Mouse (Mus musculus): ENCODE data around the gene Mcts2.

GRCm38 (mm10) chr2:152734984-152735383 lies 48.1 kb downstream of the Mcts2 start:
- TF ChIP-seq POLR2A (IDR thresholded peaks at IDR 0.05; ENCODE audit: extremely low read depth, insufficient read depth, low read length), result no peak
- no peak for TF ChIP-seq CTCF (IDR thresholded peaks at IDR 0.05; ENCODE audit: low read depth, low read length)
